Mouse (Mus musculus) MEL (cell line): ENCODE data around the gene Ercc5. TPM values are rescaled to one million over a fixed set of nuclear protein-coding genes. Genes with fewer than 3 reads are reported as not detected.

Experiments
- DNase-seq: peaks from one replicate; pipeline ENCODE4 v3.0.0; 2011; ENCODE audit warnings: low read depth, low spot score
- H3K27ac ChIP-seq: 2 replicates; pipeline ENCODE4 v1.5.1; 2012; ENCODE audit warnings: low read depth, mild to moderate bottlenecking, control low read depth, low read length, moderate library complexity; ENCODE audit not compliant: control insufficient read depth
- H3K27me3 ChIP-seq, 2 experiments: fragments of 150-350 bp in 1 of 2; sonication (generic) in 1 of 2; 2 replicates each; pipeline ENCODE4 v1.6.1; 2012; ENCODE audit warnings: low read length in 2 of 2, mild to moderate bottlenecking in 2 of 2, improper control_type of control experiment in 1 of 2, moderate library complexity in 1 of 2; ENCODE audit not compliant: insufficient read depth in 2 of 2, control insufficient read depth in 1 of 2
- H3K36me3 ChIP-seq, 2 experiments: 2 replicates each; pipeline ENCODE4 v1.6.1; 2012 to 2014; ENCODE audit warnings: low read length in 2 of 2, improper control_type of control experiment in 1 of 2, inconsistent platforms in 1 of 2, mild to moderate bottlenecking in 1 of 2; ENCODE audit not compliant: insufficient read depth in 2 of 2, control insufficient read depth in 1 of 2
- H3K4me1 ChIP-seq, 2 experiments: fragments of 150-350 bp in 1 of 2; sonication (generic) in 1 of 2; 2 replicates each; pipeline ENCODE4 v1.6.1; 2012; ENCODE audit warnings: low read length in 2 of 2, improper control_type of control experiment in 1 of 2, mild to moderate bottlenecking in 1 of 2; ENCODE audit not compliant: insufficient read depth in 2 of 2, control insufficient read depth in 1 of 2
- H3K4me3 ChIP-seq, 2 experiments: fragments of 150-350 bp in 1 of 2; sonication (generic) in 1 of 2; 2 replicates each; pipeline ENCODE4 v1.5.1; 2012; ENCODE audit warnings: low read depth in 2 of 2, low read length in 2 of 2, mild to moderate bottlenecking in 2 of 2, moderate library complexity in 2 of 2, control low read depth in 1 of 2, improper control_type of control experiment in 1 of 2; ENCODE audit not compliant: control insufficient read depth in 1 of 2, insufficient read depth in 1 of 2
- H3K79me2 ChIP-seq: 2 replicates; pipeline ENCODE4 v1.6.1; 2012; ENCODE audit warnings: mild to moderate bottlenecking, low read length, moderate library complexity; ENCODE audit not compliant: control insufficient read depth, poor library complexity, insufficient read depth
- H3K9ac ChIP-seq: 2 replicates; pipeline ENCODE4 v1.6.1; 2012; ENCODE audit warnings: low read depth, mild to moderate bottlenecking, control low read depth, low read length, moderate library complexity; ENCODE audit not compliant: control insufficient read depth, poor library complexity, severe bottlenecking
- H3K9me3 ChIP-seq: fragments of 150-350 bp; sonication (generic); replicated peaks from 2 replicates; pipeline ENCODE4 v1.6.1; 2012; ENCODE audit warnings: mild to moderate bottlenecking, low read length, improper control_type of control experiment, moderate library complexity; ENCODE audit not compliant: insufficient read depth
- BHLHE40 ChIP-seq: IDR thresholded peaks from 2 replicates; pipeline ENCODE4 v1.6.1; 2012; ENCODE audit warnings: low read depth, mild to moderate bottlenecking, inconsistent platforms, low read length, improper control_type of control experiment, borderline replicate concordance
- CHD1 ChIP-seq: IDR thresholded peaks from 2 replicates; pipeline ENCODE4 v1.6.1; 2012; ENCODE audit warnings: low read depth, mild to moderate bottlenecking, inconsistent platforms, low read length, improper control_type of control experiment
- CTCF ChIP-seq, 3 experiments: IDR thresholded peaks in 2 of 3; conservative IDR thresholded peaks in 1 of 3; 2 replicates each; pipeline ENCODE4 v1.5.1; 2011 to 2012; ENCODE audit warnings: low read length in 3 of 3, low read depth in 2 of 3, mild to moderate bottlenecking in 2 of 3, improper control_type of control experiment in 1 of 3, inconsistent platforms in 1 of 3, mixed read lengths in 1 of 3, moderate library complexity in 1 of 3; ENCODE audit not compliant: control insufficient read depth in 1 of 3, insufficient read depth in 1 of 3, poor library complexity in 1 of 3, severe bottlenecking in 1 of 3
- E2F4 ChIP-seq: IDR thresholded peaks from 2 replicates; pipeline ENCODE4 v1.6.1; 2011; ENCODE audit warnings: low read depth, low read length, improper control_type of control experiment, borderline replicate concordance
- ELF1 ChIP-seq: IDR thresholded peaks from 2 replicates; pipeline ENCODE4 v1.6.1; 2014; ENCODE audit warnings: low read depth, mild to moderate bottlenecking, inconsistent platforms, low read length, improper control_type of control experiment, moderate library complexity
- GABPA ChIP-seq: IDR thresholded peaks from 2 replicates; pipeline ENCODE4 v1.6.1; 2012; ENCODE audit warnings: low read depth, mild to moderate bottlenecking, inconsistent platforms, low read length, improper control_type of control experiment, moderate library complexity
- JUND ChIP-seq: IDR thresholded peaks from 2 replicates; pipeline ENCODE4 v1.6.1; 2011; ENCODE audit warnings: low read depth, mild to moderate bottlenecking, improper control_type of control experiment, low read length
- MXI1 ChIP-seq: IDR thresholded peaks from 2 replicates; pipeline ENCODE4 v1.6.1; 2011; ENCODE audit warnings: mild to moderate bottlenecking, low read depth, low read length, improper control_type of control experiment
- NRF1 ChIP-seq: IDR thresholded peaks from 2 replicates; pipeline ENCODE4 v1.6.1; 2014; ENCODE audit warnings: low read depth, mild to moderate bottlenecking, inconsistent platforms, low read length, improper control_type of control experiment, moderate library complexity; ENCODE audit not compliant: poor library complexity, insufficient read depth, severe bottlenecking
- POLR2AphosphoS2 ChIP-seq: IDR thresholded peaks from 2 replicates; pipeline ENCODE4 v1.6.1; 2011; ENCODE audit warnings: low read length, improper control_type of control experiment
- RAD21 ChIP-seq: IDR thresholded peaks from 2 replicates; pipeline ENCODE4 v1.6.1; 2011; ENCODE audit warnings: mild to moderate bottlenecking, low read depth, low read length, improper control_type of control experiment
- SIN3A ChIP-seq: IDR thresholded peaks from 2 replicates; pipeline ENCODE4 v1.6.1; 2012; ENCODE audit warnings: low read length, improper control_type of control experiment, inconsistent platforms
- SMC3 ChIP-seq: IDR thresholded peaks from 2 replicates; pipeline ENCODE4 v1.6.1; 2011; ENCODE audit warnings: low read depth, low read length, improper control_type of control experiment
- TBP ChIP-seq: IDR thresholded peaks from 2 replicates; pipeline ENCODE4 v1.8.0; 2011; ENCODE audit warnings: low read depth, low read length, improper control_type of control experiment
- ZC3H11A ChIP-seq: IDR thresholded peaks from 2 replicates; pipeline ENCODE4 v1.6.1; 2012; ENCODE audit warnings: low read depth, mild to moderate bottlenecking, inconsistent platforms, low read length, improper control_type of control experiment
- ZKSCAN1 ChIP-seq: IDR thresholded peaks from 2 replicates; pipeline ENCODE4 v1.6.1; 2012; ENCODE audit warnings: low read depth, mild to moderate bottlenecking, inconsistent platforms, low read length, improper control_type of control experiment, moderate library complexity
- ZMIZ1 ChIP-seq: IDR thresholded peaks from 2 replicates; pipeline ENCODE4 v1.6.1; 2012; ENCODE audit warnings: low read depth, mild to moderate bottlenecking, inconsistent platforms, low read length, improper control_type of control experiment, moderate library complexity
- polyA plus RNA-seq, 2 experiments: library from polyadenylated mRNA; stranded (reverse) in 1 of 2; unstranded in 1 of 2; fragments of >175 nt in 1 of 2; fragments of >200 nt in 1 of 2; gene quantifications; 2 replicates each; pipeline versions ENCODE4 v1.2.1 to v1.2.4; 2012; ENCODE audit warnings: low replicate concordance in 2 of 2, low read depth in 1 of 2; ENCODE audit not compliant: insufficient read length in 2 of 2, insufficient read depth in 1 of 2, missing spikeins in 1 of 2
- total RNA-seq: library from RNA; depleted of rRNA; stranded (reverse); fragments of 300-350 nt; gene quantifications from 2 replicates; pipeline ENCODE4 v1.2.3, GENCODE M21; 2012

The Ercc5 gene
- total and polyA plus RNA-seq, 3 experiments = 8.2 to 8.5 TPM; not detected in 1

GRCm38 (mm10) chr1:44198273-44199171 lies 51.0 kb downstream of the Ercc5 start:
- Histone ChIP-seq H3K9ac (no peak overlapping the region), H3K27me3 (no peaks in the 10 kb centered on the region; a peak in 1 of 4 replicates), H3K36me3 (no peaks in the 10 kb centered on the region), H3K4me3 (no peak overlapping the region), H3K4me1 (no peaks in the 10 kb centered on the region), H3K79me2 (no peaks in the 10 kb centered on the region), H3K27ac (no peak overlapping the region), H3K9me3 (no peaks in the 10 kb centered on the region)
- peak; percentile 10 for DNase-seq
- TF ChIP-seq SMC3 = no peak
- no peak for TF ChIP-seq NRF1

DNA sequence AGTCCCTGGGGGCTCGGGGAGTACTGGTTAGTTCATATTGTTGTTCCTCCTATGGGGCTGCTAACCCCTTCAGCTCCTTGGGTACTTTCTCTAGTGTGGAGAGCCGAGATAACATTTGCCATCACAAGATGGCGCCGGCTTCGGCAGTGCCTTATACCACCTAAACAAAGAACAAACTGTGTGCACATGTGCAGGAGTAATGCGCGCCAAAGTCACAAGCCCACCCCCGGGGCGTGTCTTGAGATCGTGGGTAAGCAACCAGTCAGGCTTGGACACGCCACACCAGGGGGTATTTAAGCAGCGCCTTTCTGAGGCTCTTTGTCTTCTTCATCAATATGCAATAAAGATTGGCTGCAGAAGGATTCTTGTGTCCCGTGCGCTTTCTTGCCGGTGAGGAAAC lies 55.3 kb downstream of the Ercc5 start:
- H3K4me3 ChIP-seq = no peak overlapping the region
- no peak for TF ChIP-seq MXI1
- TF ChIP-seq SIN3A = no peak
- TF ChIP-seq ZMIZ1 = no peak
- TF ChIP-seq RAD21 = no peak
- TF ChIP-seq GABPA = no peak
- TF ChIP-seq ELF1 = no peak
- TF ChIP-seq POLR2AphosphoS2 = no peak
- TF ChIP-seq ZC3H11A = no peak
- no peak for TF ChIP-seq CHD1
- TF ChIP-seq ZKSCAN1 = no peak
- no peak for TF ChIP-seq TBP
- no peak for TF ChIP-seq BHLHE40
- no peak for TF ChIP-seq E2F4
- TF ChIP-seq JUND = no peak
- no peak for TF ChIP-seq SMC3
- no peak for TF ChIP-seq CTCF (IDR thresholded peaks at IDR 0.05 in 2 of 3, conservative IDR thresholded peaks at IDR 0.05 in 1 of 3; ENCODE audit: control insufficient read depth in 1 of 3, insufficient read depth in 1 of 3, low read depth in 2 of 3, low read length in 3 of 3, poor library complexity in 1 of 3, severe bottlenecking in 1 of 3)
- H3K4me1 ChIP-seq = no peaks in the 10 kb centered on the region
- H3K27ac ChIP-seq = no peak overlapping the region
- H3K79me2 ChIP-seq = no peaks in the 10 kb centered on the region
- H3K9ac ChIP-seq = no peak overlapping the region
- no peaks in the 10 kb centered on the region for H3K9me3 ChIP-seq
- DNase-seq = no peak
- H3K36me3 ChIP-seq = no peaks in the 10 kb centered on the region
- H3K27me3 ChIP-seq = no peaks in the 10 kb centered on the region
